Mouse (Mus musculus): ENCODE data around the gene Shd.
A peak's percentile ranks its signal among the peaks of the same experiment; 100 is the strongest.

- TF ChIP-seq CTCF (IDR thresholded peaks at IDR 0.05; ENCODE audit: control insufficient read depth, insufficient read depth, low read length): no peak
- TF ChIP-seq POLR2A (IDR thresholded peaks at IDR 0.05; ENCODE audit: borderline replicate concordance, control insufficient read depth, low read depth, low read length): peak; percentile 19; the same call in 1 of the 2 replicates
Observed at GRCm38 (mm10) chr17:55958918-55959728, 11.1 kb upstream of the Shd start, which contains the start of gene Yju2.
